Mouse (Mus musculus): ENCODE measurements around the gene Bdh1. TPM values are rescaled to one million over a fixed set of nuclear protein-coding genes. Genes with fewer than 3 reads are reported as not detected.
A peak's percentile ranks its signal among the peaks of the same experiment; 100 is the strongest.
"Not testable (repeated sequence)": the region's sequence is repeated elsewhere in the genome, so short reads cannot be mapped to it uniquely, and the experiment has no call there.

The Bdh1 gene
- total RNA-seq, 2 experiments from 2014 or later: 259 to 272 TPM

DNA sequence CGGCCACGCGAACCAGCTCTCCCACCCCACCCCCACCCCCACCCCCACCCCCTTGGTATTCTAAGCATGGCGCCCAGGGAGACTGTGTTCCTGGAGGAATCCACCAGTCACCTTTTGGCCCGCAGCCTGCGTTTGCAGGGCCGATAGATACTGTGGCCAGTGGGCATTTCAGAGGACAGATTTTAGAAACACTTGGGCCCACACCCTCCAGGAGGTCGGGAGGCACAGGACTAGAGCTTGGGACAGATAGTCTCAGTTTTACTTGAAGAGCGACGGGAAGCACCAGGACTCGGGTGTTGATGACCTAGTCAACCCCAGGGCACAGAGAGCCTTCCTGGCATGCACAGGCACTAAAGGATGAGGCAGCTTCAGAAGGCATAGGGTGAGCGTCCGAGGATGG is 38.4 kb downstream of the Bdh1 start:
- intact Hi-C loops (cut with DNase I): loop anchor here (10.0 kb wide), 1 partner anchor 454 kb away; no protein-coding TSS in a partner anchor
- no peak for DNase-seq

DNA sequence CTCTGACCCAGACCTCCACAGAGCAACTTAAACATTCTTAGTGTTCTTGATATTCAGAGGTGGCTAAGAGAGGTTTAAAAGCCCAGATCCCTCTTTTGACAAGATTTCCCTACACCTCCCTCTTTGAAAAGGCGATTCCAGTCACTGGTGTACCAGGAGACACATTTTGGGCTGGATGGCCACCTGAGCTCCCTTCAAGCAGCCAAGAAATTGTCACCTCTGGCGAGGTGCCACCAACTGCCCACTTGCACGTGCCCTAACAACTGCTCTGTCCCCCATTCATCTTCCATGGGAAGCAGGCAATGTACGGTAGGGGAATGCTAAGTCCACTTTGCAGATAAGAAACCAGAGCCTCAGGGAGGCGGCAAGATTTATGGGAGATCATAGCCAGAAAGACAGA is 39.0 kb downstream of the Bdh1 start:
- intact Hi-C loops (cut with DNase I): loop anchor here (10.0 kb wide), 1 partner anchor 454 kb away; no protein-coding TSS in a partner anchor
- DNase-seq: peak; percentile 31

DNA sequence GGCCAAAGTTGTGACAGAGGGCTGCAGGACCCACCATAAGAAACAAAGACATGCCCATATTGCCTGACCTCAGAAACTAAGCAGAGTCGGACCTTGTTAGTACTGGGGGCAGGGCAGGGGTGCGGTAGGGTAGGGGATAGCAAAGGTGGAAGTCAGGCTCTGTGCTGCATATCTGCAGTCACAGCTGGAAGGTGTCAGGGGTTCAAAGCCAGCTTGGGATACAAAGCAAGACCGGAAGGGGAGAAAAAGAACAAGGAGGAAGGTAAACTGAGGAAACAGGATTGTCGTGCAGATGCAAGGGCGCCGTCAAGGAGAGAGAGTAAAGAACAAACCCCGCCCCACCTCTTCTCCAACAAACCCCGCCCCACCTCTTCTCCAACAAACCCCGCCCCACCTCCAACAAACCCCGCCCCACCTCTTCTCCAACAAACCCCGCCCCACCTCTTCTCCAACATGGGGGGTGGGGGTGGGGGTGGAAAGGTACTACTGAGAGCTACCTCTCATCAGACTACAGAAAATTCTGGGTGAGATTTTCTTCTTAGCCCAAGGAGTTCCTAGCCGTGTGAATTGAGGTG is 40.1 kb downstream of the Bdh1 start:
- intact Hi-C loops (cut with DNase I): loop anchor here (10.0 kb wide), 1 partner anchor 453 kb away; no protein-coding TSS in a partner anchor
- no peak for DNase-seq

DNA sequence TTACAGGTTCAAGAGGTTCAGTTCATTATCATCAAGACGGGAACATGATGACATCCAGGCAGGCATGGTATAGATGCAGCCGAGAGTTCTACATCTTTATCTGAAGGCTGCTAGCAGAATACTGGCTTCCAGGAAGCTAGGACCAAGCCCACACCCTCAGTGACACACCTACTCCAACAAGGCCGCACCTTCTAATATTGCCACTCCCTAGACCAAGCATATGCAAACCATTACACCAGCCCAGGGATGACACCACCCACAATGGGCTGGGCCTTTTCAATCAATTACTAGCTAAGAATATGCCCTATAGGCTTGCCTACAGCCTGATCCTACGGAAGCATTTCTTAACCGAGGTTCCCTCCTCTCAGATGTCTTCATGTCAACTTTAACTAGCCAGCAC is 42.9 kb downstream of the Bdh1 start:
- DNase-seq: no peak
- intact Hi-C loops (cut with DNase I): loop anchor here (10.0 kb wide), 1 partner anchor 450 kb away; no protein-coding TSS in a partner anchor

DNA sequence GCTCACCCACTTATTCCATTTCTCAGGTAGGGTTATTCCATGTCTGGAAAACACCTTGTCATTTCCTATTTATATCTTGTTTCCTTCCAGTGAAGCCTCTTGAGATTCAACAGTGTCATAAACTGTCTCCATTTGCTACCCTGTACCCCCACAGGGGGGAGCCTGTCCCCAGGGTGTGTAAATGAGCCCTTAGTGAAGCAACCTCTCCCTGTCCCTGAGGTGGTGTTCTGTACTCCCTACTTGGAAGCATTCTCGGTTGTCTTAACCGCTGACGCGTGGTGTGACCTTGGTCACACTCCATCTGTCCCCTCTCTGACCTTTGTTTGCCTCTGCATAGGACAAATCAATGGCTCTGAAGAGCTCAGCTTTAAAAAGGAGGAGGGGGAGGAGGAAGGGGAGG is 43.5 kb downstream of the Bdh1 start:
- DNase-seq: peak; percentile 44
- intact Hi-C loops (cut with DNase I): loop anchor here (10.0 kb wide), 1 partner anchor 449 kb away; no protein-coding TSS in a partner anchor

DNA sequence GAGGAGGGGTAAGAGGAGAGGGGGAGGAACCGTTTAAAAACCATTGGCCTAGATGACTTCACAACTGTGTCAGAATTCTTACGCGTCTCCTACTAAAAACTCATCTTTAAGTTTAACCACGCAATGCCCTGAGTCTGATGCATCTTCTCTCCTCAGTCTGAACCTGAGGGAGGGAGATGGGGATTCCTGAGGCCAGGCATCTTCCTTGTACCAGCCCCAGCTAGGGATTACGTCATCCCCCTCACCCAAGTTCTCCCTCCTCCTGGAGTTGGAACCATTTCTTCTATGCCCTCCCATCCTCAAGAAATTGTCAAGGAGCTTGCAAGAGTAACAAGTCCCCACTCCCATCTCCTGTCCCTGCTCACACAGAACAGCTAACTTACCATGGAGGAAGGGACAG is 44.0 kb downstream of the Bdh1 start:
- no peak for DNase-seq
- intact Hi-C loops (cut with DNase I): loop anchor here (10.0 kb wide), 1 partner anchor 449 kb away; no protein-coding TSS in a partner anchor

DNA sequence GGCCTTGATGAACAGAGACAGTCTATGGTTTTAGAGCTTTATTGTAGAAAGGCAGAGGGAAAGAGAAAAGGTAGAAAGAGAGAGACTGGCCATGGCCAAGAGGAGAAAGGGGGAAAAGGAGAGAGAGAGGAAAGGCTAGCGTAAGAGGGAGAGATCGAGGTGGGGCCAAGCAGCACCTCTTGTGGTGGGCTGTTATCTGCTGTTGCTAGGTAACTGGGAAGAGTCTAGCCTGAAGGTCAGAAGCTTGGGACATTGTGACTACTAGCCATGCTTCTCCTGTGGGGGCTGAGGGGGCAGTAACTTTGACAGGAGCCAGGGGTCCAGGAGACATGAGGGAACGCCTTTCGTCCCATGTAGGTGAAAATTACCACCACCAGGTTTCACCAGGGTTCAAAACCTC is 48.7 kb downstream of the Bdh1 start:
- DNase-seq; intact Hi-C loops (cut with DNase I): not testable (repeated sequence)

DNA sequence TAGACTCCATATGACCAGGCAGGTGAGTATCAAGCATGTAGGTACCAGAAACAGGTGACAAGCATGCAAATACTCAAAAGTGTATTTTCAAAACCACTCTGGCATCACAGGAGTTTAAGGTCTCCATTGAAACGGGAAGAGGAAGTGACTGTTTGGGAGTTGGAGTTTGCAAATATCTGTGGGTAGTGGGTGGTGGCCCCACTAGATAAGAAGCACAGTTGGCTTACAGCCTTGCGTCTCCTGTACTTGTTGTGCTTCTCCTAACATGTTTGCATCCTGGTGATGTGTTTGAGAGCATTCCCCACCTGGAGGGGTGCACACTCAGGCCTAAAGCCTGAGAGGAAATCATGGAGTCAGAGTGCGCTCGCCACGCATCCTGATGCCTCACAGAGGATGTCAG is 49.9 kb downstream of the Bdh1 start:
- DNase-seq: no peak
- intact Hi-C loops (cut with DNase I): no loop called here

DNA sequence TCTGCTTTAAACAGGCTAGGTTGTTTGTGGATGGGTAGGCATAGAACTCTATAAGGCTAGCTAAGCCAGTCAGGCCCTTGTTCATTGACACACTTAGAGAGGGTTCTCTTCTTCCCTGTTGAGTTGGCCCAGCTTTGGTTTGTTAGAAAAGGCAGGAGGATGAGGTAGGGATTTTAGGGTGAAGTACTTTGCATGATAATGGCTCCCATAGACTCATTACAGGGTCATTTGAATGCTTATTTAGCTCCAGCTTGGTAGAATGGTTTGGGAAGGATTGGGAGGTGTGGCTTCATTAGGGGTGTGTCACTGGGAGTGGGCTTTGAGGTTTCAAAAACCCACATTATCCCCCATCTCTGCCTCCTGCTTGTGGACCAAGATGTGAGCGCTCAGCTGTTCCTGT is 51.1 kb downstream of the Bdh1 start:
- DNase-seq: no peak
- intact Hi-C loops (cut with DNase I): no loop called here

DNA sequence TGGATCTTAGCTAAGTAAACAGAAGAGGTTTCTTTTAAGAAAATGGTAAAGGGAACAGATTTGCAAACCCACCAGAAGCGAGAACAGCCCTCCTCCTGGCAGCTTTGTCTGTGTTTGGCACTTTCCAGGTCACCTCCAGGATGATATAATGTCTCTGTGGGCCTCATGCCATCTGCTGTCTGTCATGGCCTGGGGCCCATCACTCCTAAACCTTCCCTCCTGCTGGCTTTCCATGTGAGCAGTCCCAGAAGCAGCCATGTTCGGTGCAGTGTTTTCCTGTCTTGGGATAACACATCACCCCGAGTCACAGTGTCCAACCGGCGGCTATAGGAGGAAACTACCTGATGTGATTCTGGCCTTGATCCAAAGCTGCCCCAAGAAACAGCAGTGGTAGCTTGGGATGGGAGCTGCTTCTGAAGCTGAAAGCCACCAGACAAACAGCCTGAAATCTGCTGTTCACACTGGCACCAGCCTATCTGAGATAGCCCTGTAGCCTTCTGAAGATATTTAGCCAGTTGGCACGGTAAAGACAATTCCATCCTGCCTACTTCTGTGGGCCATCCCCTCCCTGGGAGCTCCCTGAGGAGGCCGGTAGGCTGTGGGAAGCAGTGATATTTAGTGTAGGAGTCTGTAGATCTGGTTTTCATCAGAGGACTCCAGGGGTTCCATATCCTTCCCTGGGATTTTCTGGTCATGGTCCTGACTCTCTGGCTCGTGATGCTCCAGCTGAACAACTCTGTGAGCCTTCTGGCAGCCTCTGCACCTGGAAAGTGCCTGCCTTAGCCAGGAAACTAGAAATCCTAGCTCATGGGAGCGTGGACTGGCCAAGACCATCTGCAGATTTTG is 53.3 kb downstream of the Bdh1 start:
- DNase-seq: peak; percentile 77
- intact Hi-C loops (cut with DNase I): no loop called here

DNA sequence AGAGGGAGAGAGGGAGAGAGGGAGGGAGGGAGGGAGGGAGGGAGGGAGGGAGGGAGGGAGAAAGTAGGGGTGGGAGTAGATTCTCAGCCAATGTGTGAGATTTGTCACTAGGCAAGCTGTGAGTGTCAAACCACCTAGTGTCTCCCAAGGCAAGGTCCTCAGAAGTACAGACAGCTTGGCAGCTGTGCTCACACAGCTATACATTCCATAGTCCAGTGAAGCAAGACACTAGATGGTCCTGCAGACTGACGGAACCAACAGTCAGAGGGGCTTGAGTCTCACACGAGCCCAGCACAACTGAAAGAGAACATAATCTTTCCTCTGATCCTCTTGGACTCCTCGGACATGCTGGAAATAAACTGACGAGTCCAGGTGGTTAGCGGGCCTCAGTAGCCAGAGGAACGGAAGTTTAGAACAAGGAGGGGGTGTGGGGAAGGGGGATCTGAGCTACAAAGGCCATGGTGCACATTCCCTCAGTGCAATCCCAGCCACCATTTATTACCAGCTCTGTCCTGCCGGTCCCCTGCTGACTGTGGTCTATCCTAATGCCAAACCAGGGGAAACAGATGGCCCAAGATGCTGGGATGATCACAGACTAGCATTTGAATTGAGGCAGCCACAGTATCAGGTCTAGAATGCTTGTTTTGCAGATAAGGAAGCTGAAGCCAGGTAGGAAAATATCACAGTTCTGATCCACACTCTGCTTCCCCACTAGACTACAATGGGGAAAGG is 55.0 kb downstream of the Bdh1 start:
- DNase-seq: no peak
- intact Hi-C loops (cut with DNase I): no loop called here

DNA sequence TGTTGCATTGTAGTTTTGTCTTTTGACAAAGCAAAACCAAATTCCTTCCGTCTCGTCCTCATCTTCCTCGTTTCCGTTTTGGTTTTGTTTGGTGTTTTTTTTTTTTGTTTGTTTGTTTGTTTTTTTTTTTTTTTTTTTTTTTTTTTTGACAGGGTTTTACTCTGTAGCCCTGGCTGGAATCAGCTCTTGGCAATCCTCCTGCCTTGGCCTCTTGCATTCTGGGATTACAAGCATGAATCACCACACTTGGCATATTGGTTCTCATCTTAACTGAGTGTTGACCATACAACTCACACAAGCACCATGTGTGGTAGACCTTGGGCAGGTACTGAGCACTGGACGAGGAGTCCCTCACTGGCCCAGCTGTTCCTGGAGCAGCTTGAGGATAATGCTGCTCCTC is 63.3 kb downstream of the Bdh1 start:
- intact Hi-C loops (cut with DNase I): no loop called here

DNA sequence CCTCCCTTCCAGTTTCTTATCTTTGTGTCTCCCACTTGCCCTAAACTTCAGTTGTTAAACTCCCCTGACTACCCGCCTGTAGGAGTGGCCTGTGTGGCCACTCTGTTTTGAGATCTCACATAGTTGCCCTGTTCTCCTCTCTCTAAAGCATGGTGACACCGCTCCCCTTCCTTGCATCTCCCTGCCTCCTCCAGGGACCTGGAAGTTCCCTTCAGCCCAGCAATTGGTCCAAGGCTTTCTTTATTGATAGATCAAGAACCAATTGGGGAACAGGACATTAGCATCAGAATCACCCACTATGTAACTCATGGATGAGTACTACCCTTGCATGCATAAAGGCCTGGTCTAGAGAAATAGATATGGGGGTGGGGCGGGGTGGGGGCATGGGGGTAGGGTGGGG is 65.2 kb downstream of the Bdh1 start:
- intact Hi-C loops (cut with DNase I): no loop called here
- DNase-seq: no peak

More for the DNA sequence above, 63.3 kb downstream of the Bdh1 start:
- DNase-seq: no peak

DNA sequence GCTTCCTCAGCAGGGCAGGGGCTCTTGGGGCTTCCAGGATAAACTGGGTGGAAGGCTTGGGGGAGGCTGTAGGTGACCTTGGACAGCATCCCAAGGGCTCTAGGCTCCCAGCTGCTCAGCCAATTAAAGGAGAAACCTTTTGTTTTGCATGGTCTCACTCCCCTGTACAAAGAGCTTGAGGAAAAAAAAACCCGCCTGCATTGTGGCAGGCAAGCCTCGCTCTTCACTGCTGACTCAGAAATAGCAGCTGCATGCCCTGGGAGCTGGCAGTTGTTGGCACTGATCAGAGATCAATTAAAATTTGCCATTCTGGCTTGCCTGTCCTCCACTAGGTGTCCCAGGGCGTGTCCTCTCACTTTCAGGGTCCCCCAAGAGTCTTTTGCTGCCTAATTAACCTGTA is 67.0 kb downstream of the Bdh1 start:
- intact Hi-C loops (cut with DNase I): no loop called here
- DNase-seq: no peak

DNA sequence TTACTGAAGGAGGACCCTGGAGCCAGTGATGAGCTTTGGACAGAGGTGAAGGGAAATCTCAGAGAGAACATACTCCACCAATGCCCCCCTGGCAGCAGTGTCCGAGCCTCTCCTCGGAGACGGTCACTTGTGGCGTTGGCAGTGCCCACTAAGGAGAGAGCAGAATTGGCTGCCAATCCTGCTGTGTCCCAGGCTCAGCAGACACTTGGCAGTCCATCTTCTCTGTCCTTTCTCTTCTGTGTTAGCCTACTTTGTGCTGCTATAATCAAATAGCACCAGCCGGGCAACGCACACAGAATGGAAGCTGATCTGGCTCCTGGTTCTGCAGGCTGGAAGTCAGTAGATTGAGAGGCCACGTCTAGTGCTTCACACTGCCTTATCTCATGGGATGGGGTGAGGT is 68.9 kb downstream of the Bdh1 start:
- intact Hi-C loops (cut with DNase I): no loop called here
- DNase-seq: peak; percentile 24

DNA sequence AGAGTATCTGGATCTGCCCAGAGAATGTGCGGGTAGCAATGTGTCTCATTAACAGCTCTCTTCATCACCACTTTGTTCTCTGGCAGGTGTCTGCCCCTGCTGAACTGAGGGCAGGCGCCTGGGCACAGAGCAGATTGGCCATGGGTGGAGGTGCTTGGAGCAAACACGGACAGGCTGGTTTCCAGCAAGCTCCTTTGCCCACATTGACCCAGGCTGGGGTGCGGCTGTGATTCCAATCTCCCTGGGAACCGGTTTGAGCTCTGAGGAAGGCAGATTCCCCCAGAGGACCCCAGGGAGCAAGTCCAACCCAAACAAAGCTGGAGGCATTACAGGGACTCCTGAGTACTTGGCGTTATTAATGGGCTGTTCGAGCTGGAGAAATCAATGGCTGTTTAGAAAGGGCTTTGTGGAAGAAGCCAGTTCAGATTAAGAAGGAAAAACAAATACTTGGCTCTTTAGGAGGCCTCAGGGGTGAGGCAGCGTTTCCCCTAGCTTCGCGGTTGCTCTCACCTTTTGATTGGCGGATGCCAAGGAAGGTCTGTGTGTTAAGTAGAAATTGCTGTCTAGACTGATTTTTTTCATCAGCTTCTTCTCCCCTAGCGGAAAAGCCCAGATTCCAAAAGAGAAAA is 71.0 kb downstream of the Bdh1 start:
- peak; percentile 49 for DNase-seq
- intact Hi-C loops (cut with DNase I): no loop called here

DNA sequence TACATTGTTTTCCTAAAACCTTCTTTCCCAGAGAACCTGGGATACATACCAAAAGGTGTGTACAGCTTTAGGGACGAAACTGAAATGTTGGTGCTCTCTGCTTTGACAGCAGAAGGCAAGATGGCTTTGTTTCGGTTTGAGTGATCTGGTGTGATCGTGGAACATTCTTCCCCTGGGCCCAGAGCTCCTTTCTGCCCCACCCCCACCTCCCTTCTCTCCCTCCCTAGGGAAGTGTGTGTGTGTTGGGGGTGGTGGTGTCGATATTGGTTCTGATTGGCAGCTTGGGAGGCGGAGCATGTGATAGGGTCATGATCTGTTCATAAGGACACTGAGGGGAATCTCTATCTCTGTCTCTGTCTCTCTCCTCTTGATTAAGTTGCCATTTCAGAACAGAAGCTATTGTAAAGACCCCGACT is 71.5 kb downstream of the Bdh1 start:
- intact Hi-C loops (cut with DNase I): no loop called here

DNA sequence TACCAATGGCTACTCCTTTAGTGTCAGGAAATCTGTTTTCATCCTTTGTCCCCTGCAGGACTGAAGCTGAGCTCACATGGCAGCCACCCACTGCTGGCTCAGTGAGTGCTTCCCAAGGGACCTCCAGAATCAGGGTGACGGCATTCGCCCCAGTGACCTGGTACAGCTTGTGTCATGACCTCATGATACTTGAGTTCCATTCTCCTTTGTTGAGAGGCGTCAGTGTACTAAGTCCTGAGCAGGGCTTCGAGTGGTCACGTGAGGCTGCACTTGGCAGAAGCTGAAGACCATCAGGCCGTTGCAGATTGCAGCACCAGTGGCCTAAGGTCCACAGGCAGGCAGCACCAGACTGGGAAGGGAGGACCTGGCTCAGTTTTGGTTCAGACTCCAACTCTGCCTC is 71.9 kb downstream of the Bdh1 start:
- intact Hi-C loops (cut with DNase I): no loop called here
- DNase-seq: peak; percentile 59

More for the DNA sequence above, 71.5 kb downstream of the Bdh1 start:
- no peak for DNase-seq

DNA sequence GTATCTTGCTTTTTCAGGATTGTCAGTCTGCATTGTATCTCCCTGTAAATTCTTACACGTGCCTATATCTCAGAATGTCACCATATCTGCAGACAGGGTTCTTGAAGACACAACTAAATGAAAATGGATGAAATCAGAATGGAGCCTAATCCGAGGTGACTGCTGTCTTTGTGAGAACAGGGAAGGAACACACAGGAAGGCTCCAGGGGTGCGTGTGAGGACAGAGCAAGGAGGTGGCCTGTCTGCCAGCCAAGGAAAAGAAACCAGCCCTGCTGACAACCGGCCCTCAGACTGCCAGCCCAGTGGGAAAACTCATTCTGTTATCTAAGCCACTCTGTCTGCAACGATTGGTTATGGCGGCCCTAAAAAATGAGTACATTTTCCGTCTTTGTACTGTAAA is 73.3 kb downstream of the Bdh1 start:
- intact Hi-C loops (cut with DNase I): no loop called here
- DNase-seq: no peak

DNA sequence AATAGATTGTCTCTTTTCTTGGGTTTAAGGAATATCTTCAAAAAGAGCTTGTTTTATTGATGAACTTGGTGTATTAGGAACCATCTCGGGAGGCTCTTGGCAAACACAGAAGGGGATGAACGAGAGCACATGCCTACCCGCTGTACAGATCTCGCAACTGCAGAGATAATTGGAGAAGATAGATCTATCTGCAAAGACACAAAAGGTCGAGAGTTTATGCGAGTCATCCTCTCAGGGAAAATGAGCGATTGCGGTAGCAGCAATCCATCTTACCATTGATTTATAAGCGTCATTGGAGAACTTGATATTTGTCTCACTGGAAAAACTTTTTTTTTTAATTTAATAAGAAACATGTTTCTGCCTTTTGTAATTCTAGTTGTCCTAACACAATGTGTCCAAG is 73.7 kb downstream of the Bdh1 start:
- no peak for DNase-seq

DNA sequence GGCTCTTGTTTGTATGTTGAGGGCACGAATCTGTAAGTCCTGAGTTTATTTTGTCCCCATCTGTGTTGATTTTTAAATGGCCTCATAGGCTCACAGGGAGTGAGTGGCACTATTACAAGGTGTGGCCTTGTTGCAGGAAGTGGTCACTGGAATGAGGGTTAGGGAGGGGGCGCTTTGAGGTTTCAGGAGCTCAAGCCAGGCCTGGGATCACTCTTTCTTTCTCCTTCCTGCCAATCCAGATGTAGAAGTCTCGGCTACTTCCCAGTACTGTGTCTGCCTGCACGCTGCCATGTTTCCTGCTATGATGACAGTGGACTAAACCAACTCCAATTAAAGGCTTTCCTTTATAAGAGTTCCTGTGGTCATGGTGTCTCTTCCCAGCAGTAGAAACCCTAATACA is 76.3 kb downstream of the Bdh1 start:
- DNase-seq: no peak
- intact Hi-C loops (cut with DNase I): no loop called here

More for the DNA sequence above, 73.7 kb downstream of the Bdh1 start:
- intact Hi-C loops (cut with DNase I): no loop called here

Data from left cerebral cortex, postnatal 4 days (tissue).